Mouse (Mus musculus) liver, postnatal 0 days (tissue): Measurements from ENCODE around the gene Olfr374. TPM values are rescaled to one million over a fixed set of nuclear protein-coding genes. Genes with fewer than 3 reads are reported as not detected.

Experiments
- ATAC-seq: fragments of 200-750 bp; cut with Nextera tagmentation; 2 replicates; pipeline ENCODE4 v1.8.0; 2017; ENCODE audit warnings: mild to moderate bottlenecking, moderate library complexity
- DNase-seq: peaks from one replicate; pipeline ENCODE4 v3.0.0-alpha.2; 2016
- H3K27ac ChIP-seq: fragments of 300-500 bp; sonication (generic); 2 replicates; pipeline ENCODE4 v1.5.1; 2014; ENCODE audit warnings: antibody characterized with exemption, moderate library complexity, mild to moderate bottlenecking, low read depth
- H3K27me3 ChIP-seq: fragments of 300-500 bp; sonication (generic); 2 replicates; pipeline ENCODE4 v1.6.1; 2014; ENCODE audit warnings: low read length, control low read depth, mixed read lengths; ENCODE audit not compliant: insufficient read depth
- H3K36me3 ChIP-seq: fragments of 300-500 bp; sonication (generic); replicated peaks from 2 replicates; pipeline ENCODE4 v1.6.1; 2014; ENCODE audit warnings: mild to moderate bottlenecking, control low read depth, low read length, moderate library complexity, mixed read lengths; ENCODE audit not compliant: insufficient read depth
- H3K4me1 ChIP-seq: fragments of 300-500 bp; sonication (generic); 2 replicates; pipeline ENCODE4 v1.6.1; 2014; ENCODE audit warnings: antibody characterized with exemption, mild to moderate bottlenecking, control low read depth; ENCODE audit not compliant: insufficient read depth
- H3K4me2 ChIP-seq: fragments of 300-500 bp; sonication (generic); 2 replicates; pipeline ENCODE4 v1.6.1; 2014; ENCODE audit warnings: low read depth, mild to moderate bottlenecking, low read length, moderate library complexity, mixed read lengths
- H3K4me3 ChIP-seq: fragments of 300-500 bp; sonication (generic); 2 replicates; pipeline ENCODE4 v1.5.1; 2014; ENCODE audit warnings: low read depth, low read length
- H3K9ac ChIP-seq: fragments of 300-500 bp; sonication (generic); replicated peaks from 2 replicates; pipeline ENCODE4 v1.6.1; 2014; ENCODE audit warnings: mild to moderate bottlenecking, moderate library complexity
- H3K9me3 ChIP-seq: fragments of 300-500 bp; sonication (generic); 2 replicates; pipeline ENCODE4 v1.6.1; 2016; ENCODE audit warnings: mild to moderate bottlenecking, control low read depth, low read length, mixed read lengths
- CTCF ChIP-seq: sonication (generic); IDR thresholded peaks from 2 replicates; pipeline ENCODE4 v1.5.1; 2016; ENCODE audit warnings: antibody characterized with exemption, low read depth
- EP300 ChIP-seq: IDR thresholded peaks from 2 replicates; pipeline ENCODE4 v1.6.1; 2016; ENCODE audit warnings: antibody characterized with exemption, low read depth, mild to moderate bottlenecking
- WGBS: fragments of 180-500 bp; shearing (Covaris S2); extraction: QIAGEN DNeasy Blood & Tissue Kit; methylation state at CpG from one replicate; pipeline ENCODE4 v1.1.7; 2014; ENCODE audit not compliant: insufficient replicate concordance; 5-methylcytosine and 5-hydroxymethylcytosine counted together
- polyA plus RNA-seq: library from polyadenylated mRNA; unstranded; fragments of >200 nt; fragmentation: Nextera tagmentation; extraction: Ambion mirVana; gene quantifications from 2 replicates; pipeline ENCODE4 v1.2.1, GENCODE M21; 2015

Olfr374 gene
- polyA plus RNA-seq, 1 experiment from 2014 or later, result not detected

GRCm38 (mm10) chr8:72149056-72149455 lies 42.2 kb downstream of the Olfr374 start:
- Histone ChIP-seq H3K27me3 (no peaks in the 10 kb centered on the region), H3K4me1 (peaks cover 15% of the 10 kb centered on the region), H3K36me3 (peaks cover 63% of the 10 kb centered on the region), H3K4me3 (no peak overlapping the region), H3K9me3 (no peaks in the 10 kb centered on the region), H3K4me2 (no peak overlapping the region), H3K9ac (no peak overlapping the region), H3K27ac (no peak overlapping the region)
- ATAC-seq, result no peak
- WGBS, result 70% methylated on average over 1 of the region's 1 CpGs
- DNase-seq, result no peak
- TF ChIP-seq EP300 (no peak), CTCF (no peak)

DNA sequence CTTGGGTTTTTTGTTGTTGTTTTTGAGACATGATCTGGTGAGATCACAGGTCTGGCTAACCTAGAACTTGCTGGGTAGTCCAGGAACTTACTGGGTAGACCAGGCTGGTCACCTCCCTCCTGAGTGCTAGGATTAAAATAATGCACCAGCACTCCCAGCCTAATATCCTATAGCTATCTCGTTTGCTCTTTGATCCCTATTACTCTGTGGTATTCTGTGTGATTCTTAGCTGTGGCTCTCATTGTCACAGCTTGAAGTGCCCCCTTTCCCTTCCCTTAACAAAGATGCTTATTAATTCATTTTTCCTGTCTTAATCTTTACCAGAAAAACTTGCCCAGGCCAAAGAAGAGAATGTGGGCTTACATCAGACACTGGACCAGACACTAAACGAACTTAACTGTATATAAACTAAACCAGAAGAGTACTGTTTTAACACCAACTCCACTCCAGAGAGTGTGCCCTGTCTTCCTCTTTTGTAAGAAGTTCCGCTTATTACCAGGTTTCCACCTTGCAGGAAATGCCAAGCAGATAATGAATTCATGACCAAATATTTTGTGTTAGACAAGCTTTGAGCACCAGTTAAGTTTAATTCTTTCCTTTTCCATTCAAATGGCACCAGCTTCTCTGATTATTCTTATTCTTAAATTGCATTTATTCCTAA lies 44.7 kb downstream of the Olfr374 start:
- DNase-seq, result no peak
- Histone ChIP-seq H3K9me3 (no peaks in the 10 kb centered on the region), H3K4me3 (no peak overlapping the region), H3K9ac (no peak overlapping the region), H3K27ac (peak overlapping the region; percentile 34; the same call in 1 of the 2 replicates), H3K4me2 (no peak overlapping the region), H3K36me3 (peaks cover 49% of the 10 kb centered on the region), H3K4me1 (peaks cover under 1% of the 10 kb centered on the region; the same call in 1 of the 2 replicates), H3K27me3 (no peaks in the 10 kb centered on the region)
- whole genome bisulfite sequencing, result 46% methylated on average over 3 of the region's 3 CpGs
- ATAC-seq, result no peak
- no peak for TF ChIP-seq CTCF
- TF ChIP-seq EP300, result no peak

- Histone ChIP-seq H3K9me3 (no peaks in the 10 kb centered on the region), H3K9ac (no peak overlapping the region), H3K36me3 (peaks cover 34% of the 10 kb centered on the region), H3K4me3 (no peak overlapping the region), H3K27me3 (no peaks in the 10 kb centered on the region), H3K27ac (no peak overlapping the region), H3K4me2 (no peak overlapping the region), H3K4me1 (no peaks in the 10 kb centered on the region)
- DNase-seq (no peak), ATAC-seq (no peak)
- TF ChIP-seq EP300, result no peak
Measured at GRCm38 (mm10) chr8:72153382-72153781, 46.5 kb downstream of the Olfr374 start.

- no peak for DNase-seq
- Histone ChIP-seq H3K4me1 (peaks cover 32% of the 10 kb centered on the region), H3K27ac (no peak overlapping the region), H3K9me3 (no peaks in the 10 kb centered on the region), H3K27me3 (no peaks in the 10 kb centered on the region), H3K36me3 (peaks cover 8% of the 10 kb centered on the region), H3K4me3 (no peak overlapping the region), H3K4me2 (no peak overlapping the region), H3K9ac (no peak overlapping the region)
- no peak for ATAC-seq
- 93% methylated on average over 2 of the region's 2 CpGs for WGBS
- TF ChIP-seq CTCF (no peak), EP300 (no peak)
Measured at GRCm38 (mm10) chr8:72158096-72158495, 51.3 kb downstream of the Olfr374 start.

DNA sequence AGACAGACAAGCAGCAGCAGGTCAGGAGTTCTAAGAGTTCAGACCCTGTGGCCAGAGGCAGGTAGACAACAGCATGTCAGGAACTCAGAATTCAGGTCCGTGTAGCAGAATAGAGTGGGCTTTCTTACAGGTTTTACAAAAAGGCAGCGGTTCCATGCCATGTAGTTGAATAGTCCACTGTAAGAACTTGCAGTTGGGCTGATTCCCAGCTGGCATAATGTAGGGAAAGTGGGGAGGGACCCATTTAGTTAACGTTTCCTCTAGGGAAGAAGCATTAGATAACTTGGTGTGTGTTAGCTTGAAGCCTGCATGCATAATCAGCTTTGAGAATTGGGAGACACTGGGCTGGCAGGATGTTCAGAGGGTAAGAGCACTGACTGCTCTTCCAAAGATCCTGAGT lies 51.9 kb downstream of the Olfr374 start:
- Histone ChIP-seq H3K9ac (no peak overlapping the region), H3K27me3 (no peaks in the 10 kb centered on the region), H3K4me1 (peaks cover 33% of the 10 kb centered on the region), H3K27ac (no peak overlapping the region), H3K4me3 (no peak overlapping the region), H3K9me3 (no peaks in the 10 kb centered on the region), H3K36me3 (peaks cover 5% of the 10 kb centered on the region), H3K4me2 (peak overlapping the region; percentile 80; the same call in 1 of the 2 replicates)
- DNase-seq (no peak), ATAC-seq (no peak)
- WGBS, result 79% methylated on average over 3 of the region's 3 CpGs
- no peak for TF ChIP-seq EP300
- TF ChIP-seq CTCF, result no peak

- WGBS, result 35% methylated on average over 3 of the region's 3 CpGs
- Histone ChIP-seq H3K27me3 (no peaks in the 10 kb centered on the region), H3K36me3 (peaks cover 8% of the 10 kb centered on the region), H3K4me1 (peaks cover 33% of the 10 kb centered on the region), H3K4me3 (peak overlapping the region; percentile 47), H3K9ac (peak overlapping the region; percentile 47), H3K4me2 (peak overlapping the region; percentile 80), H3K27ac (peak overlapping the region; percentile 82), H3K9me3 (no peaks in the 10 kb centered on the region)
- ATAC-seq, result no peak
- TF ChIP-seq EP300 (no peak), CTCF (peak; percentile 29; the same call in 1 of the 2 replicates)
- no peak for DNase-seq
Measured at GRCm38 (mm10) chr8:72160007-72160406, 53.2 kb downstream of the Olfr374 start.
